Mouse (Mus musculus) thymus, adult 2 months (tissue): ENCODE data around the gene Exo1. TPM values are rescaled to one million over a fixed set of nuclear protein-coding genes. Genes with fewer than 3 reads are reported as not detected.

Experiments used
- DNase-seq: peaks from one replicate; pipeline ENCODE4 v3.0.0; 2021
- H3K27ac ChIP-seq: fragments of 200-500 bp; 2 replicates; pipeline ENCODE4 v1.5.1; 2012; ENCODE audit warnings: low read length, control low read depth; ENCODE audit not compliant: control insufficient read depth, insufficient read depth
- H3K27me3 ChIP-seq: fragments of 200-500 bp; 2 replicates; pipeline ENCODE4 v1.6.1; 2012; ENCODE audit warnings: mild to moderate bottlenecking, low read length, moderate library complexity, mixed read lengths; ENCODE audit not compliant: control insufficient read depth, insufficient read depth
- H3K36me3 ChIP-seq: fragments of 200-500 bp; 2 replicates; pipeline ENCODE4 v1.6.1; 2012; ENCODE audit warnings: mild to moderate bottlenecking, low read length, moderate library complexity; ENCODE audit not compliant: control insufficient read depth, insufficient read depth
- H3K4me1 ChIP-seq: fragments of 200-500 bp; replicated peaks from 2 replicates; pipeline ENCODE4 v1.6.1; 2012; ENCODE audit warnings: low read length; ENCODE audit not compliant: control insufficient read depth, insufficient read depth
- H3K4me3 ChIP-seq: fragments of 200-500 bp; 2 replicates; pipeline ENCODE4 v1.5.1; 2012; ENCODE audit warnings: mild to moderate bottlenecking, low read length, control low read depth, moderate library complexity; ENCODE audit not compliant: control insufficient read depth, insufficient read depth
- CTCF ChIP-seq: fragments of 200-500 bp; IDR thresholded peaks from 2 replicates; pipeline ENCODE4 v1.5.1; 2012; ENCODE audit warnings: mild to moderate bottlenecking, control low read depth, low read length, moderate library complexity, borderline replicate concordance; ENCODE audit not compliant: control insufficient read depth, poor library complexity, insufficient read depth; ENCODE audit errors: extremely low read depth
- POLR2A ChIP-seq: fragments of 200-500 bp; IDR thresholded peaks from 2 replicates; pipeline ENCODE4 v1.6.1; 2012; ENCODE audit warnings: mild to moderate bottlenecking, low read length, control low read depth, moderate library complexity; ENCODE audit not compliant: control insufficient read depth, poor library complexity, insufficient read depth; ENCODE audit errors: extremely low read depth
- WGBS: fragments of 180-500 bp; shearing (Covaris S2); methylation state at CpG from one replicate; pipeline ENCODE4 v1.1.7; 2018; 5-methylcytosine and 5-hydroxymethylcytosine counted together
- polyA plus RNA-seq: library from polyadenylated mRNA; depleted of rRNA; stranded (reverse); fragments of >200 nt; gene quantifications from 2 replicates; pipeline ENCODE4 v1.2.3, GENCODE M21; 2012; rRNA removed

Exo1 gene
- polyA plus RNA-seq: 3.2 and 5.8 TPM in 2 replicates

DNA sequence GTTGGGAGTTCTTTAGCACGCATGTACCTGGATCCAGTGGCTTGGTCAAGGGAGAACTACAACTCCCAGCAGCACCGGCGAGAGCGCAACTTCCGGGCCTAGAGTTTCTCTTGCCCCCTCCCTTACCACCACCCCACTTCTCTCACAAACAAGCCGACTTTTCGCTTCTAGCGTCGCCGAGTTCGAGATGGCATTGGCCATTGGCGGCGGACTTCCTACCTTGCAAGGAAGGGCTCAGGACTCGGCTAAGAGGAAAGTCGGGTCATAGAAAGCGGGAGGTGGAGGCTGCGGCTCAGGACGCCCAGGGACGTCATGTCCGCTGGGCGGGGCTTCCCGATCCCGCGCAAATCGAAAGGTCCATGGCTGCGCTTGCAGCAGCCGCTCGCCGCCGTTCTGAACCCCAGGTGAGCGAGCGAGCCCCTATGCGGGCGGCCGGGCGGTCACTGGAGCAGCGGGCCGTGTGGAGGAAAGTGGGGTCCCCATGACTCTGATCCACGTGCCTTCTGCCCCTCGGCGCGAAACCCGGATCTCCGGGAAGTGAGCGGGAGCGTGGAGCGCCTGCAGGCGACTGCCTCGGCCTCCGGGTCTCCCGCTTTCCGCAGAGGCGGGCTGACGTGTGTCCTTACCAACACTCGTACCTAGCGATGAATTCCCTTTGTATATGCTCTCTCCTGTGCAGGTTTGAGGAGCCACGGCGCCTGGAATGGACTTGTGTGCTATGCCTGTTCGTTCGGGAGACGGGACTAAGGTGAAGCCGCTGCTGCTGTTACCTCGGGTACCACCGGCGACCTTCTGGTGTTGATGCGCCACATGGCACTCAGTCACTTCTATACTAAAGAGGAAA, at the start of gene Exo1:
Exo1 (plus strand) TSS at position 129 of the 844 bp plus-strand sequence.
- DNase-seq: peak; percentile 88
- peak; percentile 37; the same call in 1 of the 2 replicates for TF ChIP-seq CTCF
- TF ChIP-seq POLR2A: no peak
- Histone ChIP-seq H3K27me3 (no peaks in the 10 kb centered on the region), H3K36me3 (no peaks in the 10 kb centered on the region), H3K4me1 (0 out of 2 replicates have a peak, but pooled peaks cover 5% of the 10 kb centered on the region), H3K4me3 (peak within 1 kb of the TSS; percentile 89), H3K27ac (peak within 1 kb of the TSS; percentile 78)
- WGBS: under 1% methylated on average over 66 of the region's 66 CpGs

DNA sequence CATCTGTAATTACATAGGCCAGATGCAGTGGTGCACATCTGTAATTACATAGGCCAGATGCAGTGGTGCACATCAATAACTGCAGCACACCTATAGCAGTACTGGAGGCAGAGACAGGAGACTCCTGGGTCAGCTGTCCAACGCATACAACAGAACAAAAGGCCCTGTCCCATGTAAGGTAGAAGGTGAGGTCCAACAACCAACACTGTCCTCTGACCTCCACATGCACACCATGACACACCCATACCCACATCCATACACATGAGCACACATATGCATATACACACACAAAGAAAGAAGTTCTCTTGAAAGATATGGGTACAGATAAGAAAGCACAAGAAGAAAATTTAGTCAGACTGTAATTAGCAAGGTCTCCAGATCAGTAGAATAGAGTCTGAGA, 24.9 kb upstream of the Exo1 start:
- no peaks in the 10 kb centered on the region for H3K36me3 ChIP-seq
- H3K27me3 ChIP-seq: no peaks in the 10 kb centered on the region
- no peak for DNase-seq
- 87% methylated on average over 1 of the region's 1 CpGs for WGBS
- TF ChIP-seq POLR2A (no peak), CTCF (no peak)
- no peak overlapping the region for H3K4me3 ChIP-seq
- no peak overlapping the region for H3K27ac ChIP-seq
- no peaks in the 10 kb centered on the region for H3K4me1 ChIP-seq

DNA sequence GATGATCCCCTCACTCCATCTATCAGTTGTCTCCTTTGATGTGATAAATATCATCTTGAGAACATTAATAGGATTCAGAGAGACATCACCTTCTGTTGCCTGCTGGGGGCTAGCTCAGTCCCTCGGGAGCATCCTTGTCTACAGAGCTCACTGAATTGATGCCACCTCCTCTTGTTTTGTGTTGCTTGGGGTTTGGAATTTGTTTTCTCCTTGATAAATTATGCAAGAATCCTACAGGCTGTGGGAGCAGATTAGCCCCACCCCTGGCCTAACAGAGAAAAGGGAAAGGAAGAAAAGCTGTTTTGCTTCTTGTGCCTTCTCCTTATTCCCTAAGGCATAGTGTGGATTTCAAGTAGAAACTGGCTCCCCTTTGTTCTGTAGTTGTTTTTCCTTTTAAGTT, 13.3 kb upstream of the Exo1 start:
- H3K27ac ChIP-seq: no peak overlapping the region
- H3K27me3 ChIP-seq: no peaks in the 10 kb centered on the region
- H3K4me3 ChIP-seq: no peak overlapping the region
- WGBS: 69% methylated on average over 1 of the region's 1 CpGs
- H3K4me1 ChIP-seq: no peaks in the 10 kb centered on the region
- no peaks in the 10 kb centered on the region for H3K36me3 ChIP-seq
- no peak for DNase-seq
- no peak for TF ChIP-seq POLR2A
- no peak for TF ChIP-seq CTCF

DNA sequence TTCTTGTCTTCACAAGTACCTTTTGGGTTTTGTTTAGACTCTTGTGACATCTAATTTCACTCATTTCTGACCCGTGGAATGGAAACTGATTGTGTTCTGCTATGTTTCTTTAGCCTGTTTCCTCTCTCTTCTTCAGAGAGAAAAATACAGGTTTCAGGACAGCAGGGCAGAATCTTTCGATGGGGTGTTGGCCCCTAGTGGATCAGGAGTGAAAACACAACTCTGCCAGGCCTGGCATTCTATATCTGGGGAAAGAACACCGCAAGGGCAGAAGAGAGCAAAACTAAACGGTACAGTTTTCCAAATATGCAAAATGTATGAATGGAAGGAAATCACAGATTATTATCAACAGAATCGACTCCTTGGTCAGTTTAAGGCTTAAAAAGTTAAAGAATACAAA, 12.8 kb upstream of the Exo1 start:
- no peak for TF ChIP-seq POLR2A
- TF ChIP-seq CTCF: no peak
- Histone ChIP-seq H3K4me1 (no peaks in the 10 kb centered on the region), H3K27me3 (no peaks in the 10 kb centered on the region), H3K27ac (no peak overlapping the region), H3K36me3 (no peaks in the 10 kb centered on the region), H3K4me3 (no peak overlapping the region)
- DNase-seq: no peak
- 20% methylated on average over 5 of the region's 5 CpGs for WGBS

DNA sequence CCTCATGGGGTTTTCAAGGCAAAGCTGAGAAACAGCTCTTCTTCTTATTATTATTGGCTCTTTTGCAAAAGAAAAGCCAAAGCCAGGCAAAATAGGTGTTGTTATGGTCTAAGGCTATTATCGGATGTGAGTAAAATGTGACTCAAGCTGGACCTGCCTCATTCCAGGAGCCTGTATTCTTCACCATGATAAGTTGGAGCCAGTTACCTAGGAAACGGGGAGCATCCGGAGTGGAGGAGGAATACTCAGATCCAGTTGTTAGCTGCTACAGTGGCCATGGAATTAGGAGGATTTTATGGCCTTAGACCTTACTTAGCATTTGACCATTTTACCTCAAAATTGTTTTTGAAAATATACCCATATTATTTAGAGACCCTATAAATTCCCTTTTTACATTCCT, 9.7 kb upstream of the Exo1 start:
- no peaks in the 10 kb centered on the region for H3K27me3 ChIP-seq
- H3K27ac ChIP-seq: no peak overlapping the region
- 89% methylated on average over 3 of the region's 3 CpGs for WGBS
- no peak for TF ChIP-seq POLR2A
- no peak for TF ChIP-seq CTCF
- no peaks in the 10 kb centered on the region for H3K36me3 ChIP-seq
- DNase-seq: no peak
- no peak overlapping the region for H3K4me3 ChIP-seq
- no peaks in the 10 kb centered on the region for H3K4me1 ChIP-seq

DNA sequence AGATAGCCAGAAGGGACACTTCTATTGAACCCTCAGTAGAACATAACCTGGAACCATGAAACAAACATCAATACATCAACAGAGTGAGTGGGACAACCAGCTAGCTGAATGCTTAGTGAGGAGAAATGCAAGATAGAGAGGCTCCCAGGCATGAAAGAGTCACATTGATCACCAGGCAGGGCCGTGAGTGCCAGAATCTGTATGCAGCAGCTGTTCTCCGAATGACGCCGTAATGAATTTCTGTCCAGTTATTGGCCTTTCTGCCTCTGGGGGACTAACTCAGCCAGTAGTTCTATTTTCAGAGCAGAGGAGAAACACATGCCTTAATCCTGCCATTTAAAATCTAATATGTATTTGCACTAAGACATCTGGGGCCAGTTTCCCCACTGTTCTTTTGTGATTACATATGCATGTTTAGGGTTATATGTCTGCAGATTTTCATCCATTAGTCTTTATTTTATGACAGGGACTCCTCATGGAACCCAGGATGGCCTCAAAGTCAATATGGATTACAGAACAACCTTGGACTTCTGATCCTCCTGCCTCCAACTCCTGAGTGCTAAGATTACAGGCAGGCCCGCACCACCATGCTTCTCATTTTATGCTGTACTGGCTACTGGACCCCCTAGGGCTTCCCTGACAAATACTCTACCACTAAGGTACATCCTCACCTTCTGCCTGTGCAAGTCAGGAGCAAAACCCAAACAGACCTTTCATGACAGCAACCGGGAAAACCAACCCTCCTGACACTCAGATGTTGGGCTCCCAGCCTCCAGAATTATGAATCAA, 8.2 kb upstream of the Exo1 start:
- DNase-seq: no peak
- 96% methylated on average over 6 of the region's 6 CpGs for WGBS
- Histone ChIP-seq H3K4me3 (no peak overlapping the region), H3K36me3 (no peaks in the 10 kb centered on the region), H3K4me1 (no peaks in the 10 kb centered on the region), H3K27me3 (no peaks in the 10 kb centered on the region), H3K27ac (no peak overlapping the region)
- TF ChIP-seq CTCF (no peak), POLR2A (no peak)
